Mouse (Mus musculus): ENCODE results near the gene Kat2a. TPM values are rescaled to one million over a fixed set of nuclear protein-coding genes. Genes with fewer than 3 reads are reported as not detected.

The Kat2a gene
- 6.1 to 9.9 TPM (median 7.1 TPM) in 3 replicates for total RNA-seq (2017)

- ATAC-seq (replicated peaks; ENCODE audit: insufficient number of reproducible peaks, low FRiP score, low TSS enrichment, poor library complexity, severe bottlenecking) = no peak
Observed at GRCm38 (mm10) chr11:100711783-100712615, at the start of gene Kat2a. Gene Kat2a (minus strand): TSS chr11:100712465.

DNA sequence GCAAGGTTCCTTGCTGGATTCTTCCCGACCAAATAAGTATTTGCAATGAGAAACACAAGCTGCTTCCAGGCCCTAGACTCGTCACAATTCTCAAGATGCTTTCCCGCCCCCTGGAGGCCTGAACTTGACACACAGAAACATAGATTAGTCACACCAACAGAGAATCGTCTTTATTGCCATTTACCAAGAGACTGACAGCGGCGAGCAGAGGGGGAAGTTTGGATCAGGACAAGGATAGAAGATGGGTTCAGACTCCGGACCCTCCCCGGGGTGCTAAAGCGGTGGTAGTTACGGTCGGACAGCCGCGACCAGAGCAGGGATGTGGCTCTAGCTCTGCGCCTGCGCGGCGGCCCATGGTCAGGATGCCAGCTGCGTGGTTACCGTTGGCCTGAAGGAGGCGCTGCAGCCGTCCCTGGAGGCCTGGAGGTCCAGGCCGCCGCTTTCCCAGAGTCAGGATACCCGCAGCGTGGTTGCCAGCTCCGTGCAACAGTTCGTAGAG lies 49.3 kb upstream of the Kat2a start:
- ATAC-seq (replicated peaks; ENCODE audit: insufficient number of reproducible peaks, low FRiP score, low TSS enrichment, poor library complexity, severe bottlenecking) = peak; percentile 66

DNA sequence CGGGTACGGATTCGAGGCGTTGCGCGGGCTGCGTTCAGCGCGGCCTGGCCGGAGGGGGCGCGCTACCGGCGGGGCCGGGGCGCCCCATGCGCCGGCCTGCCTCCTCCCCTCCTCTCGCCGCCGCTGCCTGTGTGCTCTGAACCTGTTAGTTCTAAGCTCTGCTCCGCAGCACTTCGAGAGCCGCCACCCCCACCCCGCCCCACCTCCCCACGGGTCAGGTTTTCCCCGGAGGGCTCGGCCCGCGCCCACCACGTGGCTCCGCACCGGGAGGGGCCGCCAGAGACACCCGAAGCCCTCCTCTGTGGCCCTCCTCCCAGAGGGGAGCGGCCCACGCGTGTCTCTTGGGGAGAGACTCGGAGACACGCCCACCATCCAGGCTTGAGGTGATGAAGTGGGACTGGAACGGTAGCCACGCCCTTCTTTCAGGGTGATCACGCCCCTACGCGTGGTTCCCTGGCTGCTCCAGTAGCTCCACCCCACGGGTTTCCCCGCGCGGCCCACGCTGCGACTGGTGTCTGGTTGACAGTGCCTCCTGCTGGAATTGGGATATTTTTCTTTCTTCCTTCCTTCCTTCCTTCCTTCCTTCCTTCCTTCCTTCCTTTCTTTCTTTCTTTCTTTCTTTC lies 47.5 kb upstream of the Kat2a start, which contains the start of gene Kcnh4:
Gene Kcnh4, minus strand, starts transcription at position 332 of the 623 bp plus-strand sequence.
- peak; percentile 70 for ATAC-seq (replicated peaks; ENCODE audit: insufficient number of reproducible peaks, low FRiP score, low TSS enrichment, poor library complexity, severe bottlenecking)

DNA sequence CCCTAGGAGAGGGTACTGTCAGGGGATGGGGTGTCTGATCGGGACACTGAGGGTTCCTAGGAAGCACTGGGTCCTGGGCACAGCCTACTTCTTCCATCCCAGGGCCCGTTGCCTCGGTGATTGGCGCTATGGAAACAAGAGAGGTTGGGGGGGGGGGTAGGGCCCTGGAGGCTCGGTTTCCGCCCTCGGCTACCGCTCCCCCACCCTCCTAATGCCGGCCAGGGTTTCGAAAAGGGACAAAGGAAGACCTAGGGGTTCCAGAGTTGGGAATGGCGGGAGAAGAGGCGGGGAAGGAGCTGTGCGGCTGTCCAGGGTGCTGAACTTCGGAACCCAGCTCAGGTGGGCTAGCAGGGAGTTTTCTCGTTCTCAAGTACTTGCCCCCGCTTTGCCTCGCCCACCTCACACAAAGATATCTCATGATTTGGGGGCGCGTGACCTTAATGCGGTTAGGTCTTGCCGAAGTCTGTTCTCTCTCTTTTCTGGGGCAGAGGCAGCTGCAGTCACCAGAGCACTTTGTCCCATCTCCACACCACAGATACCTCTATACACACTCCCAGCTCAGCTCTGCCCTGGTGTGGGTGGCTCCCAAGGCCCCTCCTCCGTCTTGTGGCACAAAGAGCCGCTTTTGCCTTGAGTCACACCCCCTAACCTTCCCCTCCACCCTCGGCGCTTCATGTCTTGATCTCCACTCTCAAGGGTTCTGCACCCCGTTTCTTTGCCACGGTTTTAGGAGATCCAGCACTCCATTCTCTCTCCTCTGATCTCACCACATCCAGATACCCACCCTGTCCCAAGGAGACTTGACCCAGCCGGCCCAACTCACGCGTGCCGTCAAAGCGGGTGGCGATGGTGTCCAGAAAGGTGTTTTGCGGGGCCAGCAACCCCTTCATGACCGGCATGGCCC lies 46.7 kb upstream of the Kat2a start:
- no peak for ATAC-seq (replicated peaks; ENCODE audit: insufficient number of reproducible peaks, low FRiP score, low TSS enrichment, poor library complexity, severe bottlenecking)

DNA sequence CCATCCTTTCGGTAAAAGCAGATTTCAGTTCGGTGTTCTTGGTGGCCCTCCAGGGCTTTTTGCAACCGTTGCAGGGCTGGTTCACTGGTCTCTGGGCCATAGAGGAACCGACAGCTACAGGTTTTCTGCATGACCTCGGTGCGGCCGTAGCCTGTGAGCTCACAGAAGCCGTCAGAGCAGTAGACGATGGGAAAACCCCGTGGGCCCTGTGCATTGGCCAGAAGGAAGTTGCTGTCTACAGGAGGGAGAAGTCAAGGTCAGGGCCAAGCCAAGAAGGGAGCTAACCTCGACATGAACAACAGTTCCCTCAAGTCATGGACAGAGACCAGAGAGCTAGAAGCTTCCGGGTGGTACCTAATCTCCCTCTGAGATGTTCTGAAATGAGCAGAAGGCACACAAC lies 45.3 kb upstream of the Kat2a start:
- ATAC-seq (replicated peaks; ENCODE audit: insufficient number of reproducible peaks, low FRiP score, low TSS enrichment, poor library complexity, severe bottlenecking) = no peak

DNA sequence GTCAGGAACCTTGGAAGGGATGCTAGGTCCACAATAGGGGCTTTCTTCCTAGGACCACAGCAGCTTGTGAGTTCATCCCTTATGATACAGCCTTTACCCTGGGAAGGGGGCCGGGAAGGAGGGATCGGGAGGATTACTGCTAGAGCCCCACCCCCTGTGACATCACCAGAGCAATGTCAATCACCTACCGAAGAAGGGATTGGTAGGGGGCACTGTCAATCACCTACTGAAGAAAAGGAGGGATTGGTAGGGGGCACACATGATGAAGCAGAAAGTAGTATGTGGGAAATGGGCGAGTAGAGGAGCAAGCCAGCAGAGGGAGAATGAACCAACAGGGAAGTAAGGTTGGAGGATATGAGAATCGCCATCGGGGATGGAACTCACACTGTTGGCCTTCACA lies 44.2 kb upstream of the Kat2a start:
- no peak for ATAC-seq (replicated peaks; ENCODE audit: insufficient number of reproducible peaks, low FRiP score, low TSS enrichment, poor library complexity, severe bottlenecking)

DNA sequence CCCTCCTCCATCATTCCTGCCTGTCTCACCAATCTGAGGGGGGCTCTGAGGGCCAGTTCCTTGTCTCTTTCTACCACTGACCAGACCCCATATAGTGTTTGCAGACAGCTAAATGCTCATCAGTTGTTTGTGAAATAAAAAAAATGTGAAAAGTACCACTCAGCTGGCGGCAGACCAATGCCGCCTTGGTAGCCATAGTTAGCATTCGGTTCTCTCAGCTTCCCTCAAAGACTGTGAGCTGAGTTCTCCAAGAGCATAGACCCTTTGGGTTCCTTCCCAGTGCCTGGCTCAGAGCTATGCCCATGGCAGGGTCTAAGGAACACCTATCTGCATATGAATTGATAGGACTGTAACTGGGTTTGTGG lies 42.4 kb upstream of the Kat2a start:
- ATAC-seq (replicated peaks; ENCODE audit: insufficient number of reproducible peaks, low FRiP score, low TSS enrichment, poor library complexity, severe bottlenecking) = no peak

DNA sequence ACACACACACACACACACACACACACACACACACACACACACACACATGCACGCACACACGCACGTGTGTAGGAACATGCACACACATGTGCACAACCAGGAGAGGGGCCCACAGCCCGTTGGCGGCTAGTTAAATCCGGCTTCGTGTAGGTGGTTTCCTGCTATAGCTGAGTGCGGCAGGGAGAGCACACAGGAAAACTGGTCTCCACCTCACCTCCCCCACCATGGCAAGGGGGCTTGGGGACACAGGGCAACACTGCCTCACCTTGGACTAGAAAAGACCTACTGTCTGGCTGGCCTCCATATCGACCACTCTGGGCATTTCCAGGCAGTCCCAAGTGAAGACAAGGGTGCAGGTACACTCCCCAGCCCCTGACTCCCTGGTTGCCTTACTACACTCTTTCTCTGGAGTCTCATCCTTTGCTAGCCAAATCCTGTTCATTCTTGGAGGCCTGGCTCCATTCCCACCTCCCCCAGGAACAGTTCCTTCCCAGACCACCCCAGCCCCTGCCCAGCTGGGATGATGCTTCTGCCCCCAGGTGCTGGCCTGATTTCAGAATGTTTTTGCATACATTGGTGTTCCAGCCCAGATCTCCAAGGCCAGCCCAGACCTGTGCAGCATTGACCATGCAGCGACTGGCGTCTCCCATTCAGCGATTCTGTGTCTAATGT lies 41.9 kb upstream of the Kat2a start:
- ATAC-seq (replicated peaks; ENCODE audit: insufficient number of reproducible peaks, low FRiP score, low TSS enrichment, poor library complexity, severe bottlenecking) = no peak

- ATAC-seq (replicated peaks; ENCODE audit: insufficient number of reproducible peaks, low FRiP score, low TSS enrichment, poor library complexity, severe bottlenecking) = no peak
Observed at GRCm38 (mm10) chr11:100752294-100752693, 40.0 kb upstream of the Kat2a start.

- no peak for ATAC-seq (replicated peaks; ENCODE audit: insufficient number of reproducible peaks, low FRiP score, low TSS enrichment, poor library complexity, severe bottlenecking)
Observed at GRCm38 (mm10) chr11:100750127-100750526, 37.9 kb upstream of the Kat2a start.

- no peak for ATAC-seq (replicated peaks; ENCODE audit: insufficient number of reproducible peaks, low FRiP score, low TSS enrichment, poor library complexity, severe bottlenecking)
Observed at GRCm38 (mm10) chr11:100749469-100749868, 37.2 kb upstream of the Kat2a start.

- ATAC-seq (replicated peaks; ENCODE audit: insufficient number of reproducible peaks, low FRiP score, low TSS enrichment, poor library complexity, severe bottlenecking) = no peak
Observed at GRCm38 (mm10) chr11:100748620-100749019, 36.4 kb upstream of the Kat2a start.

DNA sequence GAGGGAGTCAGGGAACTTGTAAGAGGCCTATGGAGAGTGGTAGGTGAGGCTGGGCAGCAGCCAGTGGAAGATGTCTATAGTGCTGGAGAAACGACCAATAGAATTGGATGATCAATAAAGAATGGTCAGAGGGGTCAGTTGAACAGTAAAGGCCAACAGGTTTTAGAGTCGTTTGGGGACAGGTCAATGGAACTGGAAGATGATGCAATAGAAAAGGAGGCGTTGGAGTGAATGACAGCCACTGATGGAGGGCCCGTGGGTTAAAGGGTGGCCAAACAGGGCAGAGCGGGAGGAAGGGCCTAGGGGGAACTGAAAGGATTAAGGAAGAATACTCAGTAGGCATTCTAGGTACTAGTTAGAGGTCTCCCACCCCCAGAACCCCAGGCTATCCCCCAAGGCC lies 34.8 kb upstream of the Kat2a start:
- ATAC-seq (replicated peaks; ENCODE audit: insufficient number of reproducible peaks, low FRiP score, low TSS enrichment, poor library complexity, severe bottlenecking) = no peak

DNA sequence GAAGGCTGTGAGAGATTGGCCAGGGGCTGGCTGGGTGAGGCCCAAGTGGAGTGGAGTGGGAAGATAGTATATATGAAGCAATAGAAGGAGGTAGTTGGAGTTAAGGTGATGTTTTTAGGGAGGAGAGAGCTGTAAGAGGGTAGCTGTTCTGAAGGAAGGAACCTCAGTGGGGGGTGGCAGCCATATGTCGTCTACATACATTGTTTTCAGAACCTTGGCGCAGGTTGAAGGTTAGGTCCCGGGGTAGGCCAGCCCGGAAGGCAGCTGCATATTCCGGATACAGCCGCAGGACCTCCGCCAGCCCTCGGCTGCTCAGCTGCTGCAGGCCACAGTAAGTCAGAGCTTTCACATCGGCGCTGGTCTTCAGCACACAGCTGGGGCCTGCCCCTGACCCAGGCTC lies 34.3 kb upstream of the Kat2a start:
- ATAC-seq (replicated peaks; ENCODE audit: insufficient number of reproducible peaks, low FRiP score, low TSS enrichment, poor library complexity, severe bottlenecking) = no peak

DNA sequence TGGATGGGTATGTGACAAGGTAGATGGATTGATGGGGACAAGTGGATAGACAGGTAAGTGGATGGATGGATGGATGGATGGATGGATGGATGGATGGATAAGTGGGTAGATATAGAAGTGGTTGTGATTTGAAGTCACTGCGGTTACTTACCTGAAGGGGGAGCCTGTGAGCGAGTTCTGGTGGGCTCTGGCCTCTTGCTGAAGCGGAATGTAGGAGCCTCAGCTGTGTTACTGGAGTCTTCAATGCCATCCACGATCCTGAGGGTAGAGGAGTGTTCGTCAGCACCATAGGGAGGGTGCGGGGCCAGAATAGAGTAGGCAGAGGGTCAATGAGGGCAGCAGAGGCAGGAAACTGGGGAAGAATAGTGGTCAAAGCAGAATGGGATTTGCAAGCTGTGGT lies 32.8 kb upstream of the Kat2a start:
- ATAC-seq (replicated peaks; ENCODE audit: insufficient number of reproducible peaks, low FRiP score, low TSS enrichment, poor library complexity, severe bottlenecking) = peak; percentile 59

DNA sequence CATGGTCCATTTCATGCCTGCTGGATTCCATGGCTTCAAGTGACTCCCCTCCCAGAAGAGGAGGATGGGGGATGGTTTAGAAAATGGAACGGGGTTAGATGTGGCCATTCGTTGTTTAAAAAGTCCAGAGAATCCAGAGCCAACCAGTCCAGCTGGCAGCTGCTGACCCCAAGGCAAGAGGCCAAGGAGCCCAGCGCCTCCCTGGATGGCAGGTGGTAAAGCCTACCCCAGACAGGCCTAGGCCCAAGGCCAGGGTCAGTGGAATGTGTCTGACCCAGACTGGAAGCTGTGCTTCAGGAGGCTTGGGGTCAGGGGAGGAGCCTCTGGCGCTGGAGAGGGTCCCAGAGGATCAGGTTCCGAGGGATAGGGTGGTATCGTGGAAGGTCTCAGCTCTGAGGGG lies 29.1 kb upstream of the Kat2a start:
- no peak for ATAC-seq (replicated peaks; ENCODE audit: insufficient number of reproducible peaks, low FRiP score, low TSS enrichment, poor library complexity, severe bottlenecking)

DNA sequence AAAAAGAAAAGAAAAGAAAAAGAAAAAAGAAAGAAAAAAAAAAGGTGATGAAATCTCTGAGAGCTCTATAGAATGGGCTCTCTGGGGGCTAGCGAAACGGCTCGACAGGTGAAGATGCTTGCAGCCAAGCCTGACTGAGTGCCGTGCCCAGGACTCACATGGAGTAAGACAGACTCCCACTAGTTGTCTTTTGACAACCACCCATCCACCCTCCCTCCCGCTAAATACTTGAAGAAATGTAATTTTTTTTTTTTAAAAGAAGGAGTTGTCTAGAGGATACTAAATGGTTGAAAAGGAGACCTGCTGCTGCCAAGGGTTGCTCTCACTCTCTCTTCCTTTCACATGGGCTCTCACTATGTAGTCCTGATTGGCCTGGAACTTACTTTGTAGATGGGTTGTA lies 26.5 kb upstream of the Kat2a start:
- no peak for ATAC-seq (replicated peaks; ENCODE audit: insufficient number of reproducible peaks, low FRiP score, low TSS enrichment, poor library complexity, severe bottlenecking)

GRCm38 (mm10) chr11:100738066-100738604 lies 25.9 kb upstream of the Kat2a start, which contains the start of gene Rab5c:
Gene Rab5c (minus strand): TSS chr11:100738215.
- peak; percentile 97 for ATAC-seq (replicated peaks; ENCODE audit: insufficient number of reproducible peaks, low FRiP score, low TSS enrichment, poor library complexity, severe bottlenecking)

Measured in monocyte, adult 5-6 weeks (primary cell).